Mouse (Mus musculus) small intestine, adult 2 months (tissue): ENCODE measurements at regions not wholly inside any gene's neighbourhood (a gene's known extent, or its start where the extent isn't known, plus 50 kb on each side); places are given as distances from the start of the nearest gene placed in this dataset.

Source experiments
- H3K27ac ChIP-seq: fragments of 200-500 bp; 2 replicates; pipeline ENCODE4 v1.5.1; 2012; ENCODE audit warnings: low read depth, low read length, control low read depth, inconsistent platforms; ENCODE audit not compliant: insufficient read depth
- H3K27me3 ChIP-seq: fragments of 200-500 bp; 2 replicates; pipeline ENCODE4 v1.6.1; 2012; ENCODE audit warnings: mild to moderate bottlenecking, moderate library complexity, low read length, inconsistent platforms; ENCODE audit not compliant: control insufficient read depth, insufficient read depth
- H3K36me3 ChIP-seq: fragments of 200-500 bp; 2 replicates; pipeline ENCODE4 v1.6.1; 2012; ENCODE audit warnings: mild to moderate bottlenecking, low read length, control low read depth, inconsistent platforms; ENCODE audit not compliant: control insufficient read depth, insufficient read depth
- H3K4me1 ChIP-seq: fragments of 200-500 bp; 2 replicates; pipeline ENCODE4 v1.6.1; 2012; ENCODE audit warnings: low read length, inconsistent platforms, mixed read lengths; ENCODE audit not compliant: control insufficient read depth, insufficient read depth, insufficient read length
- H3K4me3 ChIP-seq: fragments of 200-500 bp; 2 replicates; pipeline ENCODE4 v1.5.1; 2012; ENCODE audit warnings: low read depth, mild to moderate bottlenecking, control low read depth, inconsistent platforms, low read length, moderate library complexity
- CTCF ChIP-seq: fragments of 200-500 bp; IDR thresholded peaks from 2 replicates; pipeline ENCODE4 v1.5.1; 2012; ENCODE audit warnings: low read depth, mild to moderate bottlenecking, control low read depth, inconsistent platforms, low read length, moderate library complexity, mixed read lengths; ENCODE audit not compliant: insufficient replicate concordance, insufficient read length; ENCODE audit errors: extremely low read depth
- POLR2A ChIP-seq: fragments of 200-500 bp; IDR thresholded peaks from 2 replicates; pipeline ENCODE4 v1.6.1; 2012; ENCODE audit warnings: low read depth, mild to moderate bottlenecking, control low read depth, inconsistent platforms, low read length, moderate library complexity
- WGBS: fragments of 180-500 bp; shearing (Covaris S2); methylation state at CpG from one replicate; pipeline ENCODE4 v1.1.7; 2018; 5-methylcytosine and 5-hydroxymethylcytosine counted together

GRCm38 (mm10) chr3:57228400-57228799 is 73.4 kb downstream of the Tm4sf1 start:
- Histone ChIP-seq H3K4me1 (no peaks in the 10 kb centered on the region), H3K27ac (no peak overlapping the region), H3K27me3 (no peaks in the 10 kb centered on the region), H3K36me3 (no peaks in the 10 kb centered on the region), H3K4me3 (no peak overlapping the region)
- TF ChIP-seq POLR2A: no peak
- no peak for TF ChIP-seq CTCF
- 87% methylated on average over 2 of the region's 2 CpGs for WGBS

GRCm38 (mm10) chr3:57223773-57224172 is 78.0 kb downstream of the Tm4sf1 start:
- Histone ChIP-seq H3K36me3 (no peaks in the 10 kb centered on the region), H3K27ac (no peak overlapping the region), H3K4me3 (no peak overlapping the region), H3K27me3 (no peaks in the 10 kb centered on the region), H3K4me1 (no peaks in the 10 kb centered on the region)
- 62% methylated on average over 2 of the region's 2 CpGs for WGBS
- no peak for TF ChIP-seq CTCF
- TF ChIP-seq POLR2A: no peak

- H3K27me3 ChIP-seq: no peaks in the 10 kb centered on the region
- H3K36me3 ChIP-seq: no peaks in the 10 kb centered on the region
- H3K4me1 ChIP-seq: no peaks in the 10 kb centered on the region
- 76% methylated on average over 3 of the region's 3 CpGs for WGBS
- no peak overlapping the region for H3K4me3 ChIP-seq
- TF ChIP-seq POLR2A: no peak
- no peak overlapping the region for H3K27ac ChIP-seq
These were observed 79.4 kb downstream of the Tm4sf1 start for GRCm38 (mm10) chr3:57222318-57222914.

GRCm38 (mm10) chr3:57218431-57218830 is 83.4 kb downstream of the Tm4sf1 start:
- H3K4me3 ChIP-seq: no peak overlapping the region
- no peaks in the 10 kb centered on the region for H3K36me3 ChIP-seq
- no peak overlapping the region for H3K27ac ChIP-seq
- TF ChIP-seq CTCF: no peak
- 30% methylated on average over 3 of the region's 3 CpGs for WGBS
- no peaks in the 10 kb centered on the region for H3K27me3 ChIP-seq
- H3K4me1 ChIP-seq: no peaks in the 10 kb centered on the region

GRCm38 (mm10) chr3:57204066-57204723 is 97.6 kb downstream of the Tm4sf1 start:
- Histone ChIP-seq H3K27me3 (no peaks in the 10 kb centered on the region), H3K4me1 (no peaks in the 10 kb centered on the region), H3K36me3 (no peaks in the 10 kb centered on the region), H3K4me3 (no peak overlapping the region), H3K27ac (no peak overlapping the region)
- 21% methylated on average over 3 of the region's 3 CpGs for WGBS
- no peak for TF ChIP-seq CTCF
- TF ChIP-seq POLR2A: no peak

- Histone ChIP-seq H3K4me3 (no peak overlapping the region), H3K27ac (no peak overlapping the region), H3K4me1 (no peaks in the 10 kb centered on the region), H3K36me3 (no peaks in the 10 kb centered on the region), H3K27me3 (no peaks in the 10 kb centered on the region)
- TF ChIP-seq CTCF (no peak), POLR2A (no peak)
- 74% methylated on average over 4 of the region's 4 CpGs for WGBS
These were observed 98.4 kb downstream of the Tm4sf1 start for GRCm38 (mm10) chr3:57203418-57203817.

GRCm38 (mm10) chr3:57181587-57181986 is 120.2 kb downstream of the Tm4sf1 start:
- TF ChIP-seq POLR2A: no peak
- TF ChIP-seq CTCF: no peak
- Histone ChIP-seq H3K27ac (no peak overlapping the region), H3K27me3 (no peaks in the 10 kb centered on the region), H3K4me1 (no peaks in the 10 kb centered on the region), H3K36me3 (no peaks in the 10 kb centered on the region), H3K4me3 (no peak overlapping the region)
- WGBS: 39% methylated on average over 4 of the region's 4 CpGs
